Comparison of ENCODE assay signal across 14 mouse cellular contexts in genomic region chr13:94564351-94564994, GRCm38 (mm10).
DNase-seq lines count a peak whose midpoint lies in the region; ATAC-seq and TF ChIP-seq lines count a peak whose summit lies in the region.
"Had no signal": no experiment of that assay in that cellular context is flagged by ENCODE, and none has a peak within 500 bp of the region (broad histone marks: within the 10 kb centered on the region; RNA-seq: fewer than 3 reads in every experiment).

No protein-coding gene starts in this region.

- WGBS in neural tube, embryonic 15.5 days = 19% methylated on average over 13 of the region's 13 CpGs
- 10% methylated on average over 13 of the region's 13 CpGs for WGBS in forebrain, embryonic 12.5 days
- WGBS in midbrain, embryonic 13.5 days = 13% methylated on average over 13 of the region's 13 CpGs
- 68% methylated on average over 13 of the region's 13 CpGs for WGBS in intestine, embryonic 16.5 days
- 83% methylated on average over 13 of the region's 13 CpGs for WGBS in intestine, postnatal 0 days

- no peak overlapping the region for H3K9ac ChIP-seq in neural tube, embryonic 15.5 days (replicated peaks)
- H3K9ac ChIP-seq in forebrain, embryonic 12.5 days = no peak overlapping the region
- H3K9ac ChIP-seq in midbrain, embryonic 13.5 days (replicated peaks) = no peak overlapping the region
- H3K9ac ChIP-seq in intestine, embryonic 16.5 days (ENCODE audit: low read depth, low read length) = no peak overlapping the region
- no peak overlapping the region for H3K9ac ChIP-seq in intestine, postnatal 0 days (ENCODE audit: low read depth, low read length)

- H3K27ac ChIP-seq in neural tube, embryonic 15.5 days (replicated peaks) = no peak overlapping the region
- H3K27ac ChIP-seq in forebrain, embryonic 12.5 days = peak overlapping the region; percentile 59; the same call in 1 of the 2 replicates
- H3K27ac ChIP-seq in midbrain, embryonic 13.5 days = no peak overlapping the region
- H3K27ac ChIP-seq in intestine, embryonic 16.5 days (ENCODE audit: low read length) = no peak overlapping the region
- H3K27ac ChIP-seq in intestine, postnatal 0 days (ENCODE audit: low read depth, low read length) = no peak overlapping the region
- H3K27ac ChIP-seq: heart, adult 2 months had no signal

- H3K4me2 ChIP-seq in neural tube, embryonic 15.5 days = no peak overlapping the region
- peak overlapping the region; percentile 17; the same call in 1 of the 2 replicates for H3K4me2 ChIP-seq in forebrain, embryonic 12.5 days
- H3K4me2 ChIP-seq in midbrain, embryonic 13.5 days (replicated peaks) = 0 out of 2 replicates have a peak overlapping the region, but pooled peaks have one; percentile 7
- H3K4me2 ChIP-seq in intestine, embryonic 16.5 days (ENCODE audit: low read depth, low read length) = no peak overlapping the region
- H3K4me2 ChIP-seq in intestine, postnatal 0 days (replicated peaks; ENCODE audit: low read depth) = no peak overlapping the region

- peaks cover 23% of the 10 kb centered on the region for H3K27me3 ChIP-seq in neural tube, embryonic 15.5 days (replicated peaks)
- peaks cover 49% of the 10 kb centered on the region for H3K27me3 ChIP-seq in forebrain, embryonic 12.5 days
- peaks cover 82% of the 10 kb centered on the region for H3K27me3 ChIP-seq in midbrain, embryonic 13.5 days
- no peaks in the 10 kb centered on the region for H3K27me3 ChIP-seq in intestine, embryonic 16.5 days (replicated peaks; ENCODE audit: control insufficient read depth, insufficient read depth, low read length)
- no peaks in the 10 kb centered on the region for H3K27me3 ChIP-seq in intestine, postnatal 0 days (replicated peaks; ENCODE audit: control insufficient read depth, insufficient read depth, low read length)

- ATAC-seq in neural tube, embryonic 15.5 days (ENCODE audit: low FRiP score) = no peak
- ATAC-seq in forebrain, embryonic 12.5 days (ENCODE audit: low FRiP score) = peak; percentile 59
- peak; percentile 32; the same call in 1 of the 2 replicates for ATAC-seq in midbrain, embryonic 13.5 days
- ATAC-seq in intestine, embryonic 16.5 days = no peak
- no peak for ATAC-seq in intestine, postnatal 0 days

- no peak for TF ChIP-seq CTCF in intestine, postnatal 0 days (IDR thresholded peaks at IDR 0.05; ENCODE audit: low read depth)

- peaks cover 17% of the 10 kb centered on the region for H3K4me1 ChIP-seq in neural tube, embryonic 15.5 days
- H3K4me1 ChIP-seq in forebrain, embryonic 12.5 days = peaks cover 42% of the 10 kb centered on the region
- peaks cover 31% of the 10 kb centered on the region for H3K4me1 ChIP-seq in midbrain, embryonic 13.5 days (replicated peaks)
- H3K4me1 ChIP-seq in intestine, embryonic 16.5 days (ENCODE audit: control insufficient read depth, insufficient read depth, low read length) = 0 out of 2 replicates have a peak, but pooled peaks cover 2% of the 10 kb centered on the region
- H3K4me1 ChIP-seq in intestine, postnatal 0 days (replicated peaks; ENCODE audit: control insufficient read depth, insufficient read depth, low read length) = no peaks in the 10 kb centered on the region

- H3K9me3 ChIP-seq in neural tube, embryonic 15.5 days (replicated peaks) = no peaks in the 10 kb centered on the region
- H3K9me3 ChIP-seq in forebrain, embryonic 12.5 days = no peaks in the 10 kb centered on the region
- H3K9me3 ChIP-seq in midbrain, embryonic 13.5 days = no peaks in the 10 kb centered on the region
- no peaks in the 10 kb centered on the region for H3K9me3 ChIP-seq in intestine, embryonic 16.5 days (ENCODE audit: control insufficient read depth, low read length)
- H3K9me3 ChIP-seq in intestine, postnatal 0 days (ENCODE audit: control insufficient read depth) = no peaks in the 10 kb centered on the region

- H3K4me3 ChIP-seq in neural tube, embryonic 15.5 days (replicated peaks) = no peak overlapping the region
- H3K4me3 ChIP-seq in forebrain, embryonic 12.5 days (replicated peaks) = no peak overlapping the region
- no peak overlapping the region for H3K4me3 ChIP-seq in midbrain, embryonic 13.5 days (replicated peaks)
- no peak overlapping the region for H3K4me3 ChIP-seq in intestine, embryonic 16.5 days (ENCODE audit: low read length)
- no peak overlapping the region for H3K4me3 ChIP-seq in intestine, postnatal 0 days (ENCODE audit: low read depth, low read length)
- H3K4me3 ChIP-seq: heart, adult 2 months had no signal

- H3K36me3 ChIP-seq in neural tube, embryonic 15.5 days = no peaks in the 10 kb centered on the region
- H3K36me3 ChIP-seq in forebrain, embryonic 12.5 days (replicated peaks) = no peaks in the 10 kb centered on the region
- H3K36me3 ChIP-seq in midbrain, embryonic 13.5 days = no peaks in the 10 kb centered on the region
- H3K36me3 ChIP-seq in intestine, embryonic 16.5 days (ENCODE audit: control insufficient read depth, insufficient read depth, low read length) = 0 out of 2 replicates have a peak, but pooled peaks cover 4% of the 10 kb centered on the region
- peaks cover 5% of the 10 kb centered on the region for H3K36me3 ChIP-seq in intestine, postnatal 0 days (ENCODE audit: control insufficient read depth, insufficient read depth)

- DNase-seq in neural tube, embryonic 10.5 days (ENCODE audit: extremely low spot score, low spot score) = peak; percentile 42
- DNase-seq in ovary, postnatal 10 days (ENCODE audit: low spot score) = no peak
- DNase-seq: cerebellum, postnatal 10 days; heart, adult 2 months; heart, postnatal 10 days; kidney, adult 18-20 months; liver; lung, postnatal 10 days; thymus, adult 18-20 months had no signal

Comparison
In these comparisons a context has a peak if more than half of its experiments do, and no peak if none do; other contexts are left out.
1. ATAC-seq: peak in forebrain, embryonic 12.5 days (single experiment) and midbrain, embryonic 13.5 days (single experiment); none in neural tube, embryonic 15.5 days (single experiment), intestine, embryonic 16.5 days (single experiment) and intestine, postnatal 0 days (single experiment).
2. H3K4me2 ChIP-seq: peak in forebrain, embryonic 12.5 days (single experiment) and midbrain, embryonic 13.5 days (single experiment); none in neural tube, embryonic 15.5 days (single experiment), intestine, embryonic 16.5 days (single experiment) and intestine, postnatal 0 days (single experiment).